Mouse (Mus musculus) activated CD4-positive, CD25-positive, alpha-beta regulatory T cell, adult 4 months (primary cell): ENCODE results near the gene Tbx1. TPM values are rescaled to one million over a fixed set of nuclear protein-coding genes. Genes with fewer than 3 reads are reported as not detected.

Experiments
- ATAC-seq: one replicate; pipeline ENCODE4 v1.8.0; 2017
- polyA plus RNA-seq, 2 experiments: library from polyadenylated mRNA; unstranded; fragments of 100-300 nt; shearing (Covaris generic); gene quantifications; one replicate each; pipeline ENCODE4 v1.2.1; 2017

Gene Tbx1
- polyA plus RNA-seq, 2 experiments from 2014 or later = not detected

DNA sequence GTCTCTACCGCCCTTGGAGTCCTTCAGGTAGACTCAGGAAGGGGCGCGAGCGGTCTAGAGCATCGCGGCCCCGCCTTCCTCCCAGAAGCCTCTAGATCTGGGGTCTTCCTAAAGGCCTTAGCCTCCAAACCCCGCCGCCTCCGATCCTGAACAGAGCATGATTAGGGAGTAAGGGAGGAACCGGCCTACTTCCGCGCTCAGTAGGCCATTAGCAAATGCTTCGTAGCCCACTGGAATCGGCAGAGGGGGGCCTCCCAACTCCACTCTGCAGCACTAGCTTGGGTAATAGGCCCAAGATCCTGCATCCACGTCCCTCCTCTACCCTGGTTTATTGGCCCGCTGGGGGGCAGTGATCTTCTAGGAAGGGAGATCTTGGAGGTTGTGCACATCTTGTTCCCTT is 31.5 kb upstream of the Tbx1 start, which contains the start of gene Gp1bb:
Gp1bb (minus strand) TSS at position 385 of the 400 bp plus-strand sequence.
- no peak for ATAC-seq

DNA sequence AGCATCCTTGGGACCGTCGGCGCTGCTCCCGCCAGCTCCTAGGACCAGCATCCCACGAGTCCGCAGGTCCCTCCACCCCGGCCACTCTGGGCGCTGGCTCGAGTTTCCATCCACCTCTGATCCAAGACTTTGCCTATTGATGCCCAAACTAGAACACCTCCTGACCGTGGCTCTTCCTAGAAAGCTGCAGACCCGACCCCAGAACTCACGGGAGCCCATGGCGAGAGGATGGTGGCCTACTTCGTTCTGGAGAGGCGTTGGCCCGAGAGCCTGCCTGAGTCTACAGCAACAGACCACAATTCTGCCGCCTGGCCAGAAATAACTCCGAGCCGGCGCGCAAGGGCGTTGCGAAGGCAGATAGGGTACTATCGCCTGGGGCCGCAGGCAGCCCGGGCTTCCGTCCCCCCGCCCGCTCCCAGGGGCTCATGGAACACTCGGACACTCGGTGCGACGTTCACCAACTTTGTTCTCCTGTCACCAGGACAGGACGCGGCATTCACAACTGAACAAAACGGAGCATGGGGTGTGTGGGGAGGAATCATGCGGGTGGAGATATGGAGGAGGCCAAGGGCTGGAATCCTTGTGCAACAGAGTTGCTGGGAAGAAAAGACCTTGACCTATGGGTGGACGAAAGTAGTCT is 31.0 kb upstream of the Tbx1 start:
- ATAC-seq = no peak

DNA sequence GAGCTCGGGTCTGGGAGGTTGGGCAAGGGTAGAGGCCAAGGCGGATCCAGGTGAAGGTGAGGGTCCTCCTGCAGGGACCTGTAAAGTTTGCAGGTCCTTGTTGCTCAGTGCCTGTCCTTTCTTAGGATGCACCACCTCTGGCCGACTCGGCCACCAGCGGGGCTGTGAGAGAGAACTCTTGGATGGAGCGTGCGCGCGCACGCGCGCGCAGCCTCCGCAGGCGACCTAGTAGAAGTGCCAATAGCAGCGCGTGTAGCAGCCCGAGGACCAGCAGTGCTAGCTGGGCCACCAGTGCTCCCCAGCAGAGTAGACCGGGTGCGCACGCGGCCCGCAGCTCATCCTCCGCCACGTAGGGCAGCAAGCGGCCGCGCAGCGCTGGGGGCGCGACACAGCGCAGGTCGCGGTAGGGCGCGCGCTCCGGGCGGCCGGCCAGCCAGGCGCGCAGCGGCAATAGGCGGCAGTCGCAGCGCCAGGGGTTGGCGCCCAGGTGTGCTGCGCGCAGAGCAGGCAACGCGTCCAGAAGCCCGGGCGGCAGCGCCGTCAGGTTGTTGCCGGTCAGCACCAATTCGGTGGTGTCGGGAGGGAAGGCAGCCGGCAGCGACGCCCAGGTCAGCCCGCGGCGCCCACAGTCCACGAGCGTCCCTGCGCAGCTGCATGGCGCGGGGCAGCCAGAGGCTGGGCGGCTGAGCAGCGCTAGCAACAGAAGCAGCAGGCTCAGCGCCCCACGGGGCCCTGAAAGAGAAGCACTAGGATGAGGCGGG is 30.3 kb upstream of the Tbx1 start:
- ATAC-seq = no peak

DNA sequence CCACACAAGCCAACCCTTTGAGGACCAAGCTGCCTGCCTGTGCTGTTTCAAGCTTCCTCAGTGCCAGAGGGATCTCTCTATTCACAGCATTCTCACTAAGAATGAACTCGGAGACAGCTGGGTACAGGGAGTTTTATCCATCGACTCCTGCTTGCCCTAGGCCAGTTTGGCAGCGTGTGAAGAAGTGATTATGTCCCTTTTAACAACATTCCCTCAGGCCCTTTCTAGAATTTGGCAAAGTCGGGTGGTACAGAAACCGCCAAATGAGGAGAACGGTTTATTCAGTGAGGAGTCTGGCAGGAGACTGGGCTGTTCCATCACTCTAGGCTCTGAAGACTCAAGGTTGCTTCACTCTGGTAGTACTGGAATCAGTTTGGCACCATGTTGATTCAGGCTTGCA is 29.7 kb upstream of the Tbx1 start:
- no peak for ATAC-seq

DNA sequence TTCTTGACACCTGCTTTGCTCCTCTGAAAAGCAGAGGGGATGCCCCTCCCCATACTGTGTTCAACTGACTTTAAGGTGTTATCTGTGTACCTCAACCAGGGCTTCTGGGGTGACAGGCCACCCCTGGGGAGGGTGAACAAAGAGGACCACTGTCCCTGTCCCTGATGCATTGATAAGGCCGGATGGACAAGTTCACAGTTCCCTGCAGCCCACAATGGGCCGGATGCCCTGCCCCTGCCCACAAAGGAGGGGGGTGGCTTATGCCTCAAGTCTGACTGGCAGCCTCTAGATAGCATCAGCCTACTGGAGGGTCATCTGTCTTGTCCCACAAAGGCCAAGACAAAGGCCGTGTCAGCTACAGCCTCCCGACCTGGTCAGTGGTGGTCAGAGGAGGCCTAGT is 28.6 kb upstream of the Tbx1 start:
- no peak for ATAC-seq

DNA sequence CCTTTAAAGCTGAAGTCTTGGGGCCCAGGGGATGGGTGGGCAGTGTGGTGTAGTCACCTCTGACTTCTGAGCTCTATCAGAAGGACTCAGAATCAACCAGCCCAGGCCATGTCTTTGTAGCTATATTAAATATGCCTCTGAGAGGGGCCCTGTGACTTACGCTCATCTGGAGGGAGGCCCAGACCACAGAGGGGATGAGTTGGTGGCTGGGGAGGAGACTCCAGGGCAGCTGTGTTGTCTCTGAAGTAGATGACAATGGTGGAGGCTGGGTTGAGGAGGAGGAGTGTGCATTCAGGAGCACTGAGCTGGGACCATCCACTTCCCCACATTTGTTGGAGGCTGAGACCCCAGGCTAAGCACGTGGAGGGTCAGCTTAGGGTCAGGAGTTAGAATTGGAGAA is 27.8 kb upstream of the Tbx1 start:
- no peak for ATAC-seq

DNA sequence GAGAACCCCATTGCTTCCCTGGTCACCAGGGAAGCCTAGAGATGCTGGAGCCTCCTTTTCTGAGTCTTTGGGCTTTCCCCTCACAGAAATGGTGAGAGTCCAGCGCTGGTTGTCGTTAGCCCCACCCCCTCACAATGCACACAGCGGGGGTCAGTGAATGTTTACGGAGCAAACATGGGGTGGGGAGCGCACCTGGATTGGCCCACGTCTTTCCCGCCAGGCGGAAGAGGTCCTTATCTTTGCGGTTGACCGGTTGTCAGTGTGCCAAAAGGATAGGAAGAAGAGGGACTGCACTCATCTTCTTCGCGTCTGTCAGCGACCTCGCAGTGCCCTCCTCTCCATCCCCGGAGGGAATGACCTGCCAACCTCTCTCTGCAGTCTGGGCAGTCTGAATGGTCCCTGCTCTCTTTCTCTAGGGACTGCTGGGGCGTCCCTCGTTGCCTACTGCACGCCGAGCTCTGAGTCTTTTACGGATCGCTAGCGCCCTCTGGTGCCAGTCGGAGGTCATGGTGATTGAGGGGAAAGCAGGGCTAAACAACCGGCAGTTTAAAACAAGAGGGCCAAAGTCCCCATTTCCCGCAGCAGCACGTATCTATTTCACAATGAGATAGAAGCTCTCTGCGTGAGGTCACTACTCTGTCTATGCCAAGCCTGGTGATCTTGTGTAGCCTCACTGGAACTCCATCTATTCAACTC is 27.0 kb upstream of the Tbx1 start:
- peak; percentile 91 for ATAC-seq

DNA sequence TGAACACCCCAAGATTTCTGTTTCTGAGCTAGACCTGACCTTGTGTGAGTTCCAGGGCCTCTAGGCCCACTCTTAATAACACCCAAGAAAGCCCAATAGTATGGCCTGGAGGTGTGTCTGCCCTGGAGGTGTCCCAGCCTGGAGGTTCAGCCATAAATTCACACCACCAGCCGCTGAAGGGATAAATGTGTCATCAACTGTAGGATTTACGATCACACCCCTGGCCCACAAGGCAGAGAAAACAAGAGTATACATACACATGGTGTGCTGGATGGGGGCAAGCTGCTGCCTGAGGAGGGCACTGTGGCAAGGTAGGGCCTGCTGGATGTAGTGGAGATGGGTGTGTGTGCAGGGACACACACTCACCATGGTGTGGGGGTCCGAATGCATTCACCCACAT is 22.8 kb upstream of the Tbx1 start:
- ATAC-seq = no peak

DNA sequence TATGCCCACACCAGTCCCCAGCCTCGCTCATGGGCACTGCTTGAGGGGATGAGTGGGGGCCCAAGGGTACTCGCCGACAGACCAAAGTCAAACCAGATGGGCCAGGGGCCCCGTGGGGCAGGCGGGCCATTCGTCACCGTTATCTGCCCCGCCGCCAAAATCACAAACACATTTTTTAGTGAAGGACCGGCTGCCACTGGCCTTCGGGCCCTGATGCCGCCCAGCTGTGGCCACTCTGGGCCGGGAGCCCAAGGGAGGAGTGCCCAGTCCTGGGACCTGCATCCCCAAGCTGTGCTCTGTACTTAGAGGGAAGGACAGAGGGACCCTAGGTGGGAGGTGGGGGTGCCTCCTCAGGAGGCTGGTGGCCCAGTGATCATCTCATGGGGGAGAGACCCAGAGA is 21.3 kb upstream of the Tbx1 start:
- no peak for ATAC-seq

DNA sequence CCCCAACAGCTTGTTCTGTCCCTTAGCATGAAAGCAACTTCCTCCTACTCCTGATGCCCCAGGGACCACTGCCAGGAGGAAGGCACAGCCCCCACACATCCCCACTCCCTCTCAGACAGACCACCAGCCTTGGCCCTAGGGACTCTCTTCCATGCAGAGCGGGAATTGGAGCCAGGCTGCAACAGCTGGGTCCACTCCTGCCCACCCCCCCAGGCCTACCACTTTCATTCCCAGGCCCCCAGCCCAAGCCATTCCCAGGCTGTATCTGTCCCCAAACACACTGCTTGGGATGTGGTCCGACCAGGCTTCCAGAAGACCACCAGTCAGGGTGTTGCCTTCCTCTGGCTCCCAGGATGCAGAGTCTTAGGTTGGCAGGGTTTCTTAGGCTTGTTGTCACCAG is 18.6 kb upstream of the Tbx1 start:
- ATAC-seq = no peak

DNA sequence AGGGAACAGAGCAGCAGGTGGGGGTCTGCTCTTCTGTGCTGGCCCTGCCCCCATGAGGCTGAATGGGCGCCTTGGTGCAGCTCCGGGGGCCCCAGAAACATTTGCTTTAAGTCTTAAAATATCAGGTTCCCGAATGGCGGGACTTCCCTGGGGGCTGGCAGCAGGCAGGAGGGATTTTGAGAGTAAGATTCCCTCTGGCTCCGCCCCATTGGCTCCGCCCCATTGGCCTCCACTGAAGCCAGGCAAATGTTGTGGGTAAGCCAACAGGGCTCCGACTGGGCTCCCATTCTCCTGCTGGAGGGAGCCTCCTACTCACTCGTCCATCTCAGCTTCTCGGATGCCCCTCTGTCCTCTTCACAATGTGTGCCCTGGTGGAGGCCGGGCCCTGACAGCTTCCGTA is 17.8 kb upstream of the Tbx1 start:
- no peak for ATAC-seq

DNA sequence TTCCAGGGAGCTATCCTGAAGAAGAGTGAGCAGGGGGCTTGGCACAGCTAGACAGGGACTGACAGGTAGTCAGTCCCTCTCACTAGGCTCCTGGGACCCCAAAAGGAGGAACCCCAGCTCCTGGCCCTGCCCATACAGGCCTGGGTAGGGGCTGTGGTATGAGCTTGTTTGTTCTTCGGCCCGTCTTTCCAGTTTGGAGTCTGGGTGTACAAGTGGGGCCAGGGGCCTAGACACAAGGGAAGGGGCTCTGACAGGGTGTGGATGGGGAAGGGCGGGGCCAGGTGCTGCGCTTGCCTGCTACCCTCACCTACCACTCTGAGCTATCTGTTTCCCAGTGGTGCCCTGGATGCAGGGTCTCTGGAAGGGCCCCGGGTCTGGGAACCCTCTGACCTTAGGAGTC is 15.2 kb upstream of the Tbx1 start:
- no peak for ATAC-seq

DNA sequence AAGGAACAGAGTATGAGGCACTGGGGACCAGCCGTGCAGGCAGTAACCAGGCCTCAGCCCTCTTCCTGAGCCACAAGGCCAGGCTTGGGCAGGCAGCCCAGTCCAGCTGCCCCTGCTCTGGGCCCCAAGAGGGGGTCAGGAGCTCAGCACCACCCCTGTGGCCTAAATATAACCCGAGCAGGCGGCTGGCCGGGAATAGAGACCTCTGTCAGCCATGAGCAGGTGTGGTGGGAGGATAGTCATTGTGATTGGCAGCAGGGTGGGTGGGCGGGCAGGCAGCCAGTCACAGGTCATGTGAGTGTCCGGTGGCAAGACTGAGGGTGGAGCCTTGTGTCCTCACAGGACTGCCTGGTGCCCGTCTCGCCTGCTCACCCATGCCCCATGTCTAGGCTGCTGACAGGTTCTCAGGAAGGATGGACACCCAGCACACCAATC is 13.8 kb upstream of the Tbx1 start:
- no peak for ATAC-seq

DNA sequence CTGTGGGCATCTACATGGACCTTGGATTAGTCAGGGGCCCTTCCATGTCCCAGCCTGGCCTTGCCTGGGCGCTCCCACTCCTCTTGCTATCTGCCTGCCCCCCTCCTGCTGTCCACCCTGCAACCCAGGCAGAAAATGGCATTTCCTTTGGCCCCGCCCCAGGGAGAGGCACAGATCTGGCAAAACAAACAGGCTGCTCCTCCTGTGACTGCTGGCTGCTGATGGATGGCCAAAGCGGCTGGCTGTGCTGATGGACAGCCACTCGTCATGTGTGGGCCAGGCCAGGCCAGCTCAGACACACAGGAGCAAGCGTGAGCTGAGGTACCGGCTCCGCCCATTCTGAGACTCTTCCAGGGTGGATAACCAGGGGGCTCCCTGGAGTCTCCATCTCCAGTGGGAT is 11.0 kb upstream of the Tbx1 start:
- ATAC-seq = no peak

DNA sequence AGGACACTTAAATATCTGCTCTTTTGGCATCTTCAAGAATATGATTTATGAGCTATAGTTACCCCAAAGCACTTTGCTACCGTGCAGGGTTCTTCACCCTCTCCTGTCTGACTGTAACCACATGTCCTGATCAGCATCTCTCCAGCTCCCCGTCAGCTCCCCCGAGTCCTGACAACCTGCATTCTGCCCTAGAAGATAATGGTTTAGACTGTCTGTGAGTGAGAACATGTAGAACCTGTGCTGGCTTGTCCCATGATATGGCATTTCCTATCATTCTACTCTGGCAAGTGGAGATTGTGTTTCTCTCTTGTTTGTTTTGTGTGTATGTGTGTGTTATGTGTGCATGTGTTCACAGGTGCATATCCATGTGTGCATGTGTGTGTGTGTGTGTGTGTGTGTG is 7.5 kb upstream of the Tbx1 start:
- no peak for ATAC-seq

DNA sequence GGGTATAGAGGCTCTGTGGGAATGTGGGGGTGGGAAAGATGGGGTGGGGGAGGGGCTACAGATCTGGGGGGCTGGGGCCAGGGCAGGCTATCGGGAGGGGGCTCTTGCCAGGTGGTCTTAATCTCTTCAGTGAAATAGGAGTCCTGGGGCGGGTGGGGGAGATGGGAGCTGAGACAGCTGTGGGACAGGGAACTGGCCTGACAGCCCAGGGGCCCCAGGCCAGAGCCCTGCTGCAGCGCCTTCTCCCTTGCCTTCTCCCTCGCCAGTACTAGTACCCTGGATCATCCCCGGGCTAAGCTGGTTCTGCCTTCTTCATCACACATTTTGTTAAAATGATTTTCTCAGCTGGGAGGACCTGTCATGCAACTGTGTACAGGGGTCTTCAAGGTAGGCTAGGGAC is 5.8 kb upstream of the Tbx1 start:
- ATAC-seq = no peak

DNA sequence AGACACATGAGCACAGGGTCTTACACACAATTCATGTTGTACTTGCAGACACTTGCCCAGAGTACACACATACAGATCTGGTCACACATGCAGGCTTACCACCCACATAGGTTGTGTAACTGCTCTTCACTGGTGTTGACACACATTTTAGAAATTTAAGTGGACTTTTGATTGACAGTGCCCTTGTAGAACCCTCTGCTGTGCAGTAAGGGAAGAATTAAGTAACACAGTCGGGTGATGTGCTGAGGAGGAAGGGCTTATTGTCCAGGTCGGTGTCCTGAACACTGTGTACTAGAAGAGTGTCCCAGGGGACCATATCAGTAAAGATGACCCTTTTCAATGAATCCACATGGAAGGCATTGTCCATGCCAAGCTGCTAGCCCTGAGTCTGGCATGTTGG is 3.5 kb upstream of the Tbx1 start:
- ATAC-seq = no peak

DNA sequence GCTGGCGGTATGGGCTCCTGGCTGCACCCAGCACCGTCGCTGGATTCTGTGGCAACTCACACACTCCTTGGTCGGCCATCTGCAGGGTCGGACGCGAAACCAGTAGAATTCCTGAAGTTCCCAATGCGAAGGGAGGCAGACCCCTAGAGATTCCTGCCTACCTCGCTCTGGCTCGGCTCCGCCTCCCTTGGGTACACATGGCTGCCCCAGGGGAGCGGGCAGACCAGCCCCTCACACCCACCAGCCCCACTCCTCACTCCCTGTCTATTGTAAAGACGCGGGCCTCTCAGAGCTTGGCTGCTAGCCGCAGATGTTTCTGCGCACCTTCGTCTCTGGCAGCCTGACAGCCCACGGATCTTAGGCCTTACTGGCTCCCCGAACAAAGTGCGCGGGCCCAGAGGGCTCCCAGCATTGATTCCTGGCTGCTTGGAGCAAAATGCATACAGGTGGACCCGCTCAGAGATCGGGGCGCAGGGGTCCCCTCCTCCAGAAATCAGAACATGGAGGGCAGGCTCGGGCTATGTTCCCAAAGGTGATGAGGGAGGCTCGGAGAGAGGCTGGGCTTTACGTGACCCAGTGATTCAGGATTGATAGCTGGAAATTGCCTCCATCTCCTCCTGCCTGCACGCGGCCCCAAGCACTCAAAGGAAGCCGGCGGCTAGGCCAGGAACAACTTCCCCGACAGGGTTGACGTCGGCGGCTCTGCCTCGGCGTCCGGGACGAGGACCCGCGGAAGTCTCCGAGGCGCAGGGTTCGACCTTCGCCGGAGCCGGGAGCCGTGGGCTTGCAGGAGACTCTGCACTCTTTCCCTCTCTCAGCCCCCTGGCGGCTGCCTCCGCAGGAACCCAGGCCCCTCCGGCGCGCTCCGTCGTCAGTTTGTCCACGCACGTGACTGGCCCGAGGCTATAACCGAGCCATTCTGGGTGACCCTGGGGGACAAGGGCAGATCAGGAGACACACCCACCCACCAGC is 862 bp upstream of the Tbx1 start:
- ATAC-seq = no peak

DNA sequence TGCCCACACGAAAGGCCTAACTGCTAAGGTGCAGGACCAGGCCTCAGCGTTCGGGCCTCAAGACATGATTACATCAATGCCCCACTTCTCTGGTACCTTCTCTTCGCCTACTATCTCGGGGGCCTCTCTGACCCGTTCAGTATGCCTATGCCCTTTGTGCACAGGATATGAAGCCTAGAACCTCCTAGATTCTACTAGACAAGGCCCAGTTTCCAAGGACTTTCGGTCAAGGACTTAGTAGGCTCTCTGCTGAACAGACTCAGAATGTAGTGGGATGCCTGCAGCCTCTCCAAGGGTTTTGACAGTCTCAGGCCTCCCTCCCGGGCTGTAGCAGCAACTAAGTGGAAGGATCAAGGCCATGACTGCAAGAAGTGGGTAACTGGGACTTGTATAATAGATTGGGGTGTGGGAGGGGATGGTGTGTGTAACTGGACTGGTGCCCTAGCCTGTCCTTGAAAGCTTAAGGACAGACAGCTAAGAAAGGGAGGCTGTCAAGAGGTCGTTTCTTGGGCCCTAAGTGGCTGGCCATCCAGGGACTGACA is 1.3 kb downstream of the Tbx1 start:
- ATAC-seq = no peak

DNA sequence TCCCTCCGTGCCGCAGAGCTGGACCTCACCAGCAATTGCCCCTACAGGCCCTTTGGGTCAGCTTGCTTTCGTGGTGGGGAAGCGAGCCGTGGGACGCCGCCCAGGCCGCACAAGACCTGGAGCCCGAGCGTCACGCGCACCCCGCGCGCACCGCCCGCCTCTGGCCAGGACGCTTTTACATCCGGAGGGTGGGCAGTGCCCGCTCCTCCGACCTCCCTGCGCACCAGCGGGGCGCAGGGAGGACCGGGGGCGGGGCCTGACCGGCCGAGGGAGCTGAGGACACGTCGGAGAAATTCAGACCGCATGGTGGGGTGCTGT is 1.8 kb downstream of the Tbx1 start:
- no peak for ATAC-seq

DNA sequence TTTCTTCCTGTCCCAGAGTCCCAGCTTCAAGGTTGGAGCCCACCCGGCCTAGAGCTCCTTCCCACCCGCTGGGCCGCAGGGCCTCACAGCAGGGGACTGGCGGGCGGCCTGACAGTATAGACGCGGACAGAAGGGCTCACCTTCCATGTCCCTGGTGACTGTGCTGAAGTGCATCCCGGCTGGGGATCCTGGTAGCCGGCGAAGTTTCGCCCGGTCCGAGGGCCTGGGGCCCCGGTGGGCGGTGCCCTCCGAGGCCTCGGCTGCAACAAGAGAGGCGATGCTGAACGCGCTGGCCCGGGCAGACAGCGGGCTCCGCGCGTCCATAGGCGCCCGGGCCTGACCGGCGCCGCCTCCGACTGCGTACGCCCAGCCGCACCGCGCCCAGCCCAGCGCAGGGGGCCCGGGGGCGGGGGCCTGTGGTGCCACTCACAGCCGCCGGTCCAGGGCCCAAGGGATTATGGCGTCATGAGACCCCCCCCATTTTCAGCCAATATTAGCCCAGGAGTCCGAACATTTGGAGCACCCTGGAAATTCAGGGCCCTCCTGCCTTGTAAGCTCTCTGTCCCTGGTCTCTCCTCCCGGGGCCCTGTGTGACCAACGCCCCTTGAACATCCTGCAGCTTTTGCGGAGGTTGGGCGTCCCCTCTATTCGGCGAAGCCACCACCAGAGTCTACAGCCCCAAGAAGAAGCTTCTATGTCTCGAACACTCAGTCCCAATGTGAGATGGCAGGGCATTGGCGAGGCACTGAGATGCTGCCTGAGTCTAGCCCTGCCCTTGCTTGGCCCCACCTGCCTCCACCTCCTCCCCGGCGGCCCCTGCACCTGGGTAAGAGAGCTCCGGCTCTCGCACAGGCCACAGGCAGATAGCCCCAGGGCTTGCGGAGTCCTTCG is 2.4 kb downstream of the Tbx1 start:
- ATAC-seq = no peak
